Mouse (Mus musculus) liver (tissue): ENCODE measurements at regions not wholly inside any gene's neighbourhood (a gene's known extent, or its start where the extent isn't known, plus 50 kb on each side); places are given as distances from the start of the nearest gene placed in this dataset.

Source experiments
- DNase-seq: peaks from one replicate; pipeline ENCODE4 v3.0.0-alpha.2; 2020; ENCODE audit warnings: mixed read lengths

DNA sequence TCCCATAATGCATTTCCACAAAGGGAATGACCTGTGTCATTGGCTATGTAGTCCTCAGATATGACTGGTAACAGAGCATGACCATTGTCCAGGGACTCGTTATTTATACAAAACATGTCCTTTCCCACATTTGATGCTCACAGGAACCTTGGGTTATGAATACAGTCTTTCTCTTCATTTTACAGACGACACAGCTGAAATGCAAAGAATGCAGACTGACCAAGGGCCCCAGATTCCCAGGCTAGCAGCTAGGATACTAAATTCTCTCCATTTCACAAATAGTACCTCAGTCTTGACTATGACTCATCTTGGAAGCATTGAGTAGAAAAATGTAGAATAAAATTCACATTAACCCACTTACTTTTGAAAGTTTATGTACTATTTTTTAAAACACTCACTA lies 182.7 kb upstream of the Sox4 start:
- no peak for DNase-seq

DNA sequence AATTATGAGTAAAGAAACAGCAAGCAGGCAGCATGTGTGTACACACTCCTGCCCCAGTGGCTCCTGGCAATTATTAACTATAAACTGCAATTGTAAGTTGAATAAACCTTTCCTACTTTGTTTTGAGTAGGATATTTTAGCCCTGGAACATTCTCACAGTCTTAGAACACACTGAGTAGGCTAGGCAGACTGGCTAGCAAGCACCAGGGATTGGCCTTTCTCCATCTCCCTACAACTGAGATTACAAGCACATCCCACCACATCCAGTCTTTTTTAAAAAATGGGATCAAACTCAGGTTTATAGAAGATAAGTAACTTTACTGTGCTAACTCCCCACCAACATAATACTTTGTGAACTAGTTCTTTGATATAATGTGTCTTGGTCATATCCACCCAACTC lies 174.0 kb upstream of the Sox4 start:
- no peak for DNase-seq

DNA sequence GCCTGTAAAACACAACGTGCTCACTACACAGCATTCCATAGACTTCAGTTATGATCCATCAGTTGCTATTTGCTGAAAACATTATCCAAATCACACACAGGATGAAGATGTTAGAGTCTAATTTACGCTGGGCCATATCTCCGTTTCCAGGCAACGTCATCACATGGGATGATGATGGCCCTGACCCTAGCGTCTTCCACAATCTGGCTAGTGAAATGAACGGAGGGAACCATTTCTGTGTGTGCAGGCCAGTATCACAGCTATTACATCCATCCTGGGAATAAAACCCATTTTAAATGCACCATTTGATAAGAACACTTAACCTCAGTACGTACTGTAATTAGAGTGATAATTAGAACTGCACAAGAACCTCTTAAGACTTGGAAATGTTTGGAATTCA lies 170.0 kb upstream of the Sox4 start:
- no peak for DNase-seq

DNA sequence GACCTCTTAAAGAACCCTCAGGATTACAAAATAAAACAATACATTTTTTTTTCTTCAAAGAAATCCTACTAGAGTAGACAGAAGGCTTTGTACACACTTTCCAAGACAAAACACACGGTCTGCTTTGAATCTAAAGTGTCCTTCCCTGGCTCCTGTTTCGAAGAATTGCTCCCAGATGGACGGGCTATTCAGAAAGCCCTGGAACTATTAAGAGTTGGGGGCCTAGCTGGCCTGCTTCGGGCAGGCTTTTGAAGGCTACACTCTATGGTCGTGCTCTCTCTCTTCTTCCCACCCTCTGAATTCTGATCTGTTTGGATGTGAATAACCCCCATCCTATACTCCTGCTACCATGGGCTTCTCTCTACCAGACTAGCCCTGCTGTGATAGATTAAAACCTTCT lies 167.6 kb upstream of the Sox4 start:
- DNase-seq = no peak

DNA sequence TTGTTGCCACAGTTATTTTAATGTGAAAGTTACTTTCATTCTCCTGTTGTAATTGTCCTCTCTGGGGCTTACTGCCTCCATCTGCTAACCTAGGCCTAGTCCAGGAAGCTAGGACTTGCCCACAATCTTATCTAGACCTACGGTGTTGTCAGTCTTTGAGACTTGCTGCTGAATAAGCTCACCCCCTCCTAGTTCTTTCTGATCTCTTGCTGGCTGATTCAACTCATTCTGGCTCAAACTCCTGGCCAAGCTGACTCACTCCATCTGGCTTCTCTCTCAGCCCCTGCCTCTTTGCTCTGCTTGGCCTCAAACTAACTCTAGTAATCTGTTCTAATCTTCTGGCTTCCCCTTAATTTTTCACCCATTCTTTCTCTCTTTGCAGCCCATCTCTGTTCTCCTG lies 165.8 kb upstream of the Sox4 start:
- DNase-seq = no peak

DNA sequence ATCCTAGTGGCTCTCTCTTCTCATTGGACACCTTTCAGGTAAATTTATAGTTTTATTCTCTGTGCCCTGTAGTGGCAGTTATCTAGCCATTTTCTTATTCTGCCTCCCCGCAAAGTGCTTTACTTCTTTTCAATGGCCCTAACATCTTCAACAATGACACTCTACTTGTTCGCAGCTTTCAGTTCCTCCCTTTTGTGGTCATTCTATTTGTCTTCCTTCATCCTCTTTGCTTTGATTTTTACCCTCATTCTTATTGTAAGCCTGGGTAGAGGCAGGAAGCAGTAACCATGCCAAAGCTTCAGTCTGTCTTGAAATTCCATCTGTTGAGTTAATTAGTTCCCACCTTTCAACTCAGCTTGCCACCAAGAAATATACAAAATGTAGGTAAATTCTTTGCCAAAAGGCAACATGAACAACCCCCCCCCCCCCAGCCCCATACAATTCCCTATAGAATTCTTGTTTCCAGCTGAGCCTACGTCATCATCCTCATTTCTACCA lies 161.5 kb upstream of the Sox4 start:
- DNase-seq = no peak

DNA sequence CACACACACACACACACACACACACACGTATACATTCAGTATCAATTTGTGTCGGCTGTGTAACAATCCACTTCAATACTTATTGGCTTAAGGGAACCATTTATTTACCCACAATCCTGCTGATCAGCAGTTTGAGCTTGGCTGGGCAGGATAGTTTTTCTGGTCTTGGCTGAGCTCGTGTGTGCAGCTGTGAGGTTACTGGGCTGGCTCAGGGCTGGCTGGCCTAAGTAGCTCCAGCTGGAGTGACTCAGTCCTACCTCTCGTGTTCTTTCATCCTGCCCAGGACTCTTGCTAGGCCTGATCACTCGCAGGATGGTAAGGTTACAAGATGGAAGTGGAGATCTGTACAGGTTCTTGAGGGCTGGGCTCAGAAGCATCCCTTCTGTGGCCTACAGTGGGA lies 156.6 kb upstream of the Sox4 start:
- no peak for DNase-seq

DNA sequence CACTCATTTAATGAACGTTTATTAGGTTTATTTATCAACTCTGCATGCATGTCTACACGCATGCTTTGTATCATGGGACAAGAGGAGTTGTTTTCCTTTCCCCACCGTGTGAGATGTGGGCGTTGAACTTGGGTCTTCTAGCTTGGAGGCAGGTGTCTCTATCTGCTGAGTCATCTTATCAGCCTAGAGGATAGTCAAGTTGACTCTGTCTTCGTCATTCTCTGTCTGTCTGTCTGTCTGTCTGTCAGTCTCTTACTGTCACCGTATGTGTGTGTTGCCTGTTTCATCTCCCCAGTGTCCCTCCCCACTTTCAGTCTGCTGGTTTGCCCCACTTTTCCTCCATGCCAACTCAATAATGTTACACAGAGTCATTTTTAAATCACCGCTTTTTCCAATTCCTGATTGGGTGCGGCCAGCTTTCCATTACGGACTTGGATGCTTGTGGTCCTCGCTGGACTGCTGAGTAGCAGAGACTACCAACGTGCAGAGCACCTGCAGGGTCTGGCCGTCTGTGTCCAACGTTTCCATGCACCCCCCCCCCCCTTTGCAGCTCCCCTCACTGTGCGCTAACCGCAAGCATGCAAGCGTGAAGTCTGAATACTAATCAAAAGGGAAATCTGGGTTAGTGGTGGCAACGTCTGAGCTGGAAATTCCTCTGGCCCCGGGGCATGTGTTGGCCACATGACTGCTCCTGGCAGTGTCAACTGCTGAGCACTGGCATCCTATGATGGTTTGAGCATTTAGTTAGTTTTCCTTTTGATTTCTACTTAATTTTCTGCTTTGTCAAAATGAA lies 155.7 kb upstream of the Sox4 start:
- DNase-seq = no peak

DNA sequence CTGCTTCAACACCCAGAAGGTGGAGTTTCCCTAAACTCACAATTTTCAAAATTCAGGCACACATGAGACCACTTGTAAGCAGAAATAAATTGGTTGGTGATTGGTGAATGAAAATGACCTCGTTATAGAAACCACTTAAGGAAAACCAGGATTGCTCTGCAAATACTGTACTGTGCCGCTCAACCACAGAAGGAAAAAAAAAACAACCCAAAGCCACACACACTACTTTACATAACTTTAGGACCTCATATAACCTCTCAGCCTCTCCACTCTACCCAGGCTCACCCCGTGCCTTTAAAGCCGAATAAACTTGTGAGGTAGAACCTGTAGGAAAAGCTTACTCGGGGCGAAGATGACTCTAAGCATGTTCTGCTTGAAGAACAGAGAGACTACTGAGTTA lies 154.7 kb upstream of the Sox4 start:
- DNase-seq = no peak

DNA sequence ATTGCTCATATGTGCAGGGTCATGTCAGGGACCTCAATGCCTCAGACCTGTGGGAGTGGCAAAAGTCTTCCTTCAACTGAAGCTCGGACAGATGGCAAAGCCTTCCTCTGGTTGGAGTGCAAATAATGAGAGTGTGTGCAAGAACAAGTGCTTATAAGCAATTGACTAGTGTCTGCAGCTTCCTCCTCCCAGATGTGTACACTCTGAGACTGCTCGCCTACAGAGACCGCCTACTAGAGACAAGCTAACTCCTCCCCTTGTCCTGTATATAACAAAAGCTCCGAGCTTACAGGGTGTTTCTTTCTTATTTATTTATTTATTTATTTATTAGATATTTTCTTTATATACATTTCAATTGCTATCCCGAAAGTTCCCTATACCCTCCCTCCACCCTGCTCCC lies 138.7 kb upstream of the Sox4 start:
- no peak for DNase-seq

DNA sequence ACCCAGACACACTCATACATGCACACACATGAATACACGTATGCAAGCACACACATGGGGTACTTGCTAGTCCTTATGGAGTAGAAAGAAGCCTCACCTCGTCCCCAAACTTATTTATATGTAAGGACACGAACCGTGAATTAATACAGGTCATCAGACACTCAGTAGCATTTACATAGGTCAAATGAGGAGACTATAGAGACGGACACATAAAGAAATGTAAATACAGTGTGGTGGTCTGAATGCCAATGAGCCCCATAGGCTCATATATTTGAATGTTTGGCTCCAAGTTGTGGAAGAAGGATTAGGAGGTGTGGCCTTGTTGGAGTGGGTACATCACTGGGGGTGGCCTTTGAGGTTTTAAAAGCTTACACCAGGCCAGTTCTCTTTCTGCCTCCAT lies 133.3 kb upstream of the Sox4 start:
- DNase-seq = no peak

DNA sequence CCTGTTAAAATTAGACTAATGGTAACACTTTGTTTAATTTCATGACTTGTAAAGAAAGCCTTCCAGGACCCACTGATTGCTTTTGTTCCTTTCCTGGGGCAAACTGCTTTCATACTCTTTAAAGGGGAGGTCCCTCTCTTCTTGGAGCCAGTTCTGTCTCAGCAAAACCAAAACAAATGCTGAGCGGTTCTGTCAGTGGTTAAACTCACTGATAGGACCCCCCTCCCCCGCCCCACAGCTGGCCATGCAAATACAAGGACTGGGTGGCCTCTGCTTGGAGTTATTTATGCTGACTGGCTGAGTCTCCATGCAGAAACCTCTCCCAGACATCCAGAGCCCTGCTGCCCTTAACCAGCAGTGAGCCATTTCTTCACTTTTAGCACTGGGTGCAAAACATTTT lies 127.6 kb upstream of the Sox4 start:
- DNase-seq = no peak

DNA sequence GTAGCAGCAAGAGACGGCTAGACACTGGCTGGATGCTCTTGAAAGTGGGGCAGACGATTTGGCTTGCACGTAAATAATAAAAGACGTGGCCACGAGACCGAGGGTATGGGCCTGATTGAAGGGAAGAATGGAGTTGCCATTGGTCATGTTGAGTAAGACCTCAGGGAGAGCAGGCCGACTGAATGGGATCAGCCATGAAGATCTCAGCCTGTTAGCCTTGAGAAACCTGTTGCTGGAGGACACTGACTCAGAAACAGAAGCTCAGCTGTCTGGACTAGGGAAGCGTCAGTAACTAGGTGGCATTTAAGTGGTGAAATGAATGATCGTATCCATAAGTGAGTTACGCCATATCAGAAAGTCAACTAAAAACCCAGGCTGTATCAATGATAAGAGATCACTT lies 126.3 kb upstream of the Sox4 start:
- DNase-seq = no peak

DNA sequence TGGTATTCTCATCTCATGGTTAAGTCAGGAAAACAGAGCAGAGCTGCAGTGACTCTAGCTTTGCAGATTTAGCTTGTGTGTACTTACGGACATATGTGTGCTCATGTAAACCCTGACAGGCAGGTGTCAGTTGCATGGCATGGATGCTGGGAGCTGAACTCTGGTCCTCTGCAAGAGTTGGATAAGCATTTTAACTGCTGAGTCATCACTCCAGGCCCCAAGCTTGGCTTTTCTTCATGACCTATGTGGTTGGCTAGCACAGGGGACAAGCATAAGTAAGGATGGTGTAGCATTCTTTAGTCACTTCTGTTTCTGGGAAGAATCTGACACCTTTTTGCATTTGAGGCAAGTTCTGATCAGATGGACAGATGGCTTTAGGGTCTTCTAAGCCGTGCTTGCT lies 120.1 kb upstream of the Sox4 start:
- no peak for DNase-seq

DNA sequence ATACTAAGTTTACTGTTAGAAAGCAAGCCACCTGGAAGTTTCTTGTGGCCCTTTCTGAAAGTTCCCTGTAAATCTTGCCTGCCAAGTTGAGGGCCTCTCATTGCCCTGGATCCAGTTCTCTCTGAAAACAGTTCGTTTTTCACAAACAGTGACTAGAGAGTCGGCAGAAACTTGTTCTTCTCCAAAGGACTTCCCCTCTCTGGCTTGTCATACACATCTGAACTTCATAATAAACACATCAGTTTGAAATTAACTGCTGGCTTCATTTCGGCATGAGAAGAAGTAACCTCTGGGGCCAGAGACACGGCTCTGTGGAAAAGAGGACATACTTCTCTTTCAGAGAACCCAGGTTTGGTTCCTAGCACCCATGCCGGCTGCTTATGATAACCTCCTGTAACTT lies 110.4 kb upstream of the Sox4 start:
- DNase-seq = no peak

DNA sequence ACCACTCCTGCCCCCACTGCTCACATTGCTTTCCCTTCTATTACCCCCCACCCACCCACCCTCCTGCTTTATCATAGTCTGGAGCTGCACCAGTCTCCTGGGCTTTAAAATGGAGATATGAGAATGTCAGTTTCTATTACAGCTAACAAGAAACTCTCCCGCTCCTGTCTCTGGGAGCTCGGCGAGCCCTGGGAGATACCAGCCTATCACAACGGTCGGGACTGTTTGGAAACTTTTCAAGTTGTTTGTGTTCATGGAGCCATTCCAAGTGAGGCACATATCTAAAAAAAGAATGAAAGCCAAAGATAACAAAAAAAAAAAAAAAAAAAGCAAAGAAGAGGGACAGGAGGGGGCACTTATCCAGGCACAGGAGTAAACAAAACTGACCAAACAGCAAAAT lies 105.2 kb upstream of the Sox4 start:
- DNase-seq = no peak

DNA sequence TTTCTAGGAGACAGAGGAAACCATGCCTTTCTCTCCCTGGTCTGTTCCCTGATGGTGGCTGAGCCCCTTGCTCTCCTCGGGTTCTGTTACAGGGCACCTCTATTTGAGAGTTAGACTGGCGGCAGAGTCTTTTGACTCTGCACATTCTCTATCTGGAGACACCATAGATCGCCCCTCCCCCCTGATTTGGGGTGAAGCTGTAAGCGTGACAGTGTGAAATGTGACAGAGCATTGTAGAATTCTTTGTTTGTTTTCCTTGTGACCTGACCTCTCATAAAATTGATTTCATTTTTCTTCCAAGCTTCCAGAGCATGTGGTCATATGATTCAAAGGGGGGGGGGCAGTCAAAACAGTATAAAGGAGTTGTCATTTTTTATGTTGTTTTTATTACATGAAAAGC lies 96.2 kb upstream of the Sox4 start:
- DNase-seq = no peak

DNA sequence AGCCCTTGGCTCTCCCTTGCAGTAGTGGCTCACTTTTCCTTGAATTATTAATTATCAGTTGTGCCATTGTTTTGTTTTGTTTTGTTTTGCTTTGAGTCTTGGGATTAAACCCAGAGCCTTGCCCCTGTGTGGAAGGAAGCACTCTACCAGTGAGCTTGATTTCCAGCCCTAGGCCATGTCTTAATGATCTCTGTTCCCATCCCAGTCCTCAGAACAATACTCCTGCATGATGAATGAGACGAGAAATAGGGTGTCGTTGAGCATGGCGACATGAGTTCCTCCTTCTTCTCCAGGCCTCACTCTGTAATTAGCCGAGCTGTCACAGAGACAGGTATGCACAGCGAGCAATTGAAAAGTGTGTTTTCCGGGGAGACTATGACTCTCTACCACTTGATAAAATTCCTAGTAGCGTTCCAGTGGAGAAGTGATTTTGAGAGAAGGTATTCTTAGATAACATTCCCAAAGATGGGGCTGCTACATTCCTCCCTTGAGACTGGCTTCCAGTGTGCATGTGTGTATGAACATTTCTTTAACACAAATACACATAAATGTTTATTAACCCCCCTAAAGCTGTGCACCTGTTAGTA lies 95.6 kb upstream of the Sox4 start:
- DNase-seq = no peak

DNA sequence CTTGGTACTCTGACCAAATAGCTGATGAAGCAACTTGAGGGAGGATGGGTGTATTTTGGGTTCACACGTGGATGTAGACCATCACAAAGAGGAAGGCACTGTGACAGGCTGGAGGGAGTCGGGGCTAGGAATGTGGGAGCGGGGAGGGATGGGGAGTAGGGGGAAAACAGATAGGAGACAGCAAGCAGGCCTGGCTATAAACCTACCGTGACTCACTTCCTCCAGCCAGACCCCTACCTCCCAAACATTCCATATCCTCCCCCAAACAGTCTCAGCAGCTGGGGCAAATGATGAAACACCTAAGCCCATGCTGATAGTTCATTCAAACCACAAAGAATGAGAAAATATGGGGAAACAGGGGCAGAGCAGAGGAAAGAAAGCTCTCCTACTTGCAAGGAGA lies 91.1 kb upstream of the Sox4 start:
- DNase-seq = no peak

DNA sequence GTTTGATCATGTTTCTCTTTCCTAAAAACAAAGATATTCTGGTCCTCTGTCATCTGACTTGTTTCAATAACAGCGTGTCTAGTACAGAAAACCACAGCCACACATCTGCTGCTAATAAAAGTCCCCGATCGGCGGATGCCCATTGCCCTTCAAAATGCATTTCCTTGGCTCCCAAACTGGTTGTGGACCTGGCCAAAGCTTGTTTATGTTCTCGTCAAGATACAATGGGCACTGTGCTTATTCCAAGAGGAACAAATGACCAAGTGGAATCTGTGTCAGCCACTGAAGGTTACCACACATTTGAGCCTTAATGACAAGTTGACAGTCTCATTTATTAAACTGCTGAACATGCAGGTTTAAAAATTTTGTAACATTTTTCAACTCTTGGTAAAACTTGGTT lies 86.8 kb upstream of the Sox4 start:
- no peak for DNase-seq

DNA sequence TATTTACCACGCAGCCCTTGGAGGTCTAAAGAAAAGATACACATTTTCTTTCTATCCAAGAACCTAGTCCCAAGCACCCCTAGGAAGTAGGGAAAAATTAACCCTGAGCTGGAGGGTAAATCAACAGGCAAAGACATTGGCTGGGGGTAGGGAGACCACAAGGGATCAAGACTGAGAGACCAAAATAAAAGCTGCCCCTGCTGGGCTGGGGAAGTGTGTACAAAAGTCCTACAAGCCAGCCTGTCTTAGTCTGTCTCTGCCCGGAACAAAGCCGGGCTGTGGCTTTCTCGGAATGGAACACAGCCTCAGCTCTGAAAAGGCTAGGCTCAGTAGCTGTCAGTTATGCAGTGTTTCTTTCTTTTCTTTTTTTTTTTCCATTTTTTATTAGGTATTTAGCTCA lies 81.4 kb upstream of the Sox4 start:
- no peak for DNase-seq

DNA sequence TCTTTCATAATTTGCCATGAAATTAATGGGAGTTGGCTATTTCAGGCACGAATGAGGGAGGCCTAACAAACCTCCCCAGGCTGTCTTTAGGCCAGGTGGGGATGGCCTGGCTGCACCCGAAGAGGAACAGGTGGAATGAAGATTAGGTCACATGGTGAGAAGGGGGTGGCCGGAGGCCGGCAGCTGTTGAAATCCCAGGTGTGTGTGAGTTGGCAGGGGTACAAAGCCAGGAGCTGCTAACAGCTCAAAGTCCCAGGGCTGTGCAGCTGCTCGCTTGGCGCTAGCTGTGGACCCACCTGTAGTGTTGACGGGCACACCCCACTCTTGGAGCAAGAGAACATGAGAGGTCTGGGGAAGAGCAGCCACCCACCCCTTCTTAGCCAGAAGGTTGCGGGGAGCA lies 80.9 kb upstream of the Sox4 start:
- peak; percentile 16 for DNase-seq

DNA sequence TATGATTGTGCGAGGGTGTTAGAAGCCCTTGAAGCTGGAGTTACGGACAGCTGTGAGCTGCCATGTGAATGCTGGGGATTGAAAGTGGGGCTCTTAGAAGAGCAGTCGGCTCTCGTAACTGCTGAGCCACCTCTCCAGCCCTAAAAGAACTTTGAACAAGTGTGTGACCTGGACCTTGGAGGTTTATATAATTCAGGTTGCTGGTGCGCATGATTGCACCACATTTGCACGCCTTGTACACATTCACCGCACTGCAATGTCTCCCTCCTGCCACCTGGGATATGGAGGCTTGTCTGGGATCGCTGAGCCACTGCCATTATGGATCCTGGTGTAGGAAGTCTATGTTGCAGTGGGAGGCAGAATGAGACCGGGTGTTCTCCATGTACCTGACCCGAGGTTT lies 73.6 kb upstream of the Sox4 start:
- no peak for DNase-seq

DNA sequence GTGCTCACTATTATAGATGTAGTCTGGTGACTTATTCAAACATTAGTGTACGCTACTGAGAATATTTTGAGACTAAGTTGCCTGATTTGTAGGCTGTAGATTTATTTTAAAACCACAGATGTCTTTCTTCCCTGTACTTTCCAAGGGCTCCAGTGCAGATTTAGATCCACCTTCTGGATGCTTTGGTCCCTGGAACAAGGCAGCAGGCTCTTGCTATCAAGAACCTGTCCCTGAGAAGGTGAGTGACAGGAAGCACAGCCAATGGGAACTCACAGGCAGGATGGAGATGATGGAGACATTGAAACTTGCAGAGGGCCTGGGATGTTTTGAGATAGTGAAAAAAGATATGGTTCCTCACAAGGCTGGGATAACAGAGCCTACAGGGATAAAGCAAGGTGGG lies 70.0 kb upstream of the Sox4 start:
- DNase-seq = no peak

DNA sequence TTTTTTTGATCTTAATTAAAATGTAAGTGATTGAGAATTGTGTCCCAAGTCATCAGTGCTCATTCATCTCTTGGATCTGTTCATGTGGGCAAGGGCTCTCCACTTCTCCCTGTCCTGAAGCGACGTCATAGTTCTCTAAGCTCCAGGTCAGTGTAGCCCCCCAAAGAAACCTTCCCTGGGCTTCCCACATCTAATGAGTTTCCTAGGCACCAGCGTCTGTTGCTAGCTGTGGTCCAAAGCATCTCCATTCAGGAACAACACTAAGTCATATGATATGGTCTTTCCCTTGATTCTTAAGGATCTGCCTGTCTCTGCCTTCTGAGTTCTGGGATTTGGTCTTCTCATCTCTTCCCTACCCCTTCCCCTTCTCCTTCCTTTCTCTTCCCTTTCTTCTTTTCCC lies 66.3 kb upstream of the Sox4 start:
- no peak for DNase-seq
